Mouse (Mus musculus) hindbrain, embryonic 13.5 days (tissue): Measurements from ENCODE around the gene Ccl27a. TPM values are rescaled to one million over a fixed set of nuclear protein-coding genes. Genes with fewer than 3 reads are reported as not detected.

Experiments used
- ATAC-seq: fragments of 200-750 bp; cut with Nextera tagmentation; 2 replicates; pipeline ENCODE4 v1.8.0; 2017; ENCODE audit warnings: moderate TSS enrichment; ENCODE audit not compliant: low FRiP score
- H3K27ac ChIP-seq: fragments of 300-500 bp; sonication (generic); 2 replicates; pipeline ENCODE4 v1.5.1; 2015; ENCODE audit warnings: inconsistent platforms, mild to moderate bottlenecking, moderate library complexity
- H3K27me3 ChIP-seq: fragments of 300-500 bp; sonication (generic); 2 replicates; pipeline ENCODE4 v1.6.1; 2015; ENCODE audit warnings: mild to moderate bottlenecking, inconsistent platforms
- H3K36me3 ChIP-seq: fragments of 300-500 bp; sonication (generic); 2 replicates; pipeline ENCODE4 v1.6.1; 2015; ENCODE audit warnings: mild to moderate bottlenecking, inconsistent platforms
- H3K4me1 ChIP-seq: fragments of 300-500 bp; sonication (generic); replicated peaks from 2 replicates; pipeline ENCODE4 v1.6.1; 2015; ENCODE audit warnings: inconsistent platforms
- H3K4me2 ChIP-seq: fragments of 300-500 bp; sonication (generic); 2 replicates; pipeline ENCODE4 v1.6.1; 2015; ENCODE audit warnings: inconsistent platforms, mild to moderate bottlenecking, moderate library complexity
- H3K4me3 ChIP-seq: fragments of 300-500 bp; sonication (generic); 2 replicates; pipeline ENCODE4 v1.5.1; 2015; ENCODE audit warnings: mild to moderate bottlenecking, inconsistent platforms
- H3K9ac ChIP-seq: fragments of 300-500 bp; sonication (generic); 2 replicates; pipeline ENCODE4 v1.6.1; 2015; ENCODE audit warnings: mild to moderate bottlenecking, inconsistent platforms
- H3K9me3 ChIP-seq: fragments of 300-500 bp; sonication (generic); 2 replicates; pipeline ENCODE4 v1.6.1; 2016; ENCODE audit warnings: inconsistent platforms
- WGBS: fragments of 180-500 bp; shearing (Covaris S2); methylation state at CpG from one replicate; pipeline ENCODE4 v1.1.7; 2015; 5-methylcytosine and 5-hydroxymethylcytosine counted together
- polyA plus RNA-seq: library from polyadenylated mRNA; unstranded; fragments of >200 nt; fragmentation: Nextera tagmentation; extraction: Ambion mirVana; gene quantifications from 2 replicates; pipeline ENCODE4 v1.2.1, GENCODE M21; 2015

Gene Ccl27a
- polyA plus RNA-seq, 1 experiment from 2014 or later: 261 TPM

DNA sequence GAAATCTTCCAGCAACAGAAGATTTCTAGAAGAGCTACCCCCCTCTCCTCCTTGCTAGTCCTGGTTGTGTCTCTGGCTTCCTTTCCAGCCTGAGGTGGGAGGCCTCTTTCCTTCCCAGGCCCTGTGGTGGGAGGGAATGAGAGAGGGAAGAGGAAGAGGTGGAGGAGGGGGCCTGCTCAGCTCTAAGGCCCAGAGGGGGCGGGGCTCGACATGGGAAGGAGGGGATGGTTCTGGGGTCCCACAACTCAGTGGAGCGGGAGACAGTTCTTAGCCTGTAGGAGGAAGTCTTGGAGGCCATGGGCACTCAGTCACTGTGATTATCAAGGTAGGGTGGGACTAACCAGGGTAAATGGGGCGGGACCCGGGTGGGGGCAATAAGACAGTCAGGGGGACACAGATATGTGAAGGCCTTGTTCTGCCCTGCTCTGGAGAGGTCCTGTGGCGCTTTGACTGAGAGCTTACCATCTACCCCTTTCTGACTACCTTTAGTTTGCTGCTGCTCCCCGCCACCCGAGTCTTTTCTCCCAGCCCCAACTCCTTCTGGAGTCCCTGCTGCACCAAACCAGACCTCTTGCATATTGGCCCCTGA, 11.9 kb downstream of the Ccl27a start:
- Histone ChIP-seq H3K9me3 (no peaks in the 10 kb centered on the region), H3K4me2 (peak overlapping the region; percentile 8; the same call in 1 of the 2 replicates), H3K27me3 (no peaks in the 10 kb centered on the region), H3K27ac (peak overlapping the region; percentile 48), H3K9ac (peak overlapping the region; percentile 46; the same call in 1 of the 2 replicates), H3K36me3 (peaks cover 7% of the 10 kb centered on the region), H3K4me1 (peaks cover 34% of the 10 kb centered on the region), H3K4me3 (no peak overlapping the region)
- peak; percentile 17; the same call in 1 of the 2 replicates for ATAC-seq
- 38% methylated on average over 8 of the region's 8 CpGs for WGBS

DNA sequence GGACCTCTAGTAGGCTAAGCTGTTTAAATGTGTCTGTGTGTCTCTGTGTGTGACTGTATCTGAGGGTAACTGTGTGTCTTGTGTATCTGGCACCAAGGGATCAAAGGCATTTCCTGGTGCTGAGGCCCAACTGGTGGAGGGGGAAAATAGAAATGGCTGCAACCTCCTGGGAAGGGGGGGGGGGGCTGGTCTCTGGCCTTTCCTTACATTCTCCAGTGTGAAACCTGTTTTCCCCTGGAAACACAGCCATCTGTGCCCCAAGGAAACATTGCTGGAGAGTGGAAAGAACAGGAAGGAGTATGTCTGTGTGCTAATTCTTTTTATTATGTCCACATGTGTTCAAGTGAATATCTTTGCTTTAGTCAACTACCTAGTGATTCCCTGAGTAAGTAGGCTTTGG, 12.4 kb downstream of the Ccl27a start:
- Histone ChIP-seq H3K9ac (no peak overlapping the region; the same call in 1 of the 2 replicates), H3K9me3 (no peaks in the 10 kb centered on the region), H3K4me1 (peaks cover 34% of the 10 kb centered on the region), H3K27ac (peak overlapping the region; percentile 27; the same call in 1 of the 2 replicates), H3K4me3 (no peak overlapping the region), H3K36me3 (peaks cover 7% of the 10 kb centered on the region), H3K4me2 (peak overlapping the region; percentile 61; the same call in 1 of the 2 replicates), H3K27me3 (no peaks in the 10 kb centered on the region)
- no peak for ATAC-seq

DNA sequence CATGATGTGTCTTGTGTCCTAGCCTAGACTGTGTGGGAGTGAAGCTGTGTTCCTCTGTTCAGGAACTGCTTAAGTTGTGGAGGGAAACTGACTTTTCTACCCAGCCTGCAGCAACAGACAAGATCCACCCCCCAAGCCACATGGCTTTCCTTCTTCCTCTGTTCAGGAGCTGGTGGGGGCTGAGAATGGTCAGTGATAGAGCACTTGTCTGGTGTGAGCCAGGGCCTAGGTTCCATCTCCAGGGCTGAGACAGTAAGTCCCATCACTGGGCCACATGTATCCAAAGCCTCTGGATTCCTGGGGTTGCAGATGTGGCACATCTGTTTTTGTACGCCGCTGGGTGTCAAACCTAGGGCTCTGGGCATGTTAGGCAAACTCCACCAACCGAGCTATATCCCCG, 13.1 kb downstream of the Ccl27a start:
- Histone ChIP-seq H3K4me3 (peak overlapping the region; percentile 40), H3K27me3 (no peaks in the 10 kb centered on the region), H3K4me2 (peak overlapping the region; percentile 61), H3K36me3 (peaks cover 7% of the 10 kb centered on the region), H3K4me1 (peaks cover 40% of the 10 kb centered on the region), H3K9ac (peak overlapping the region; percentile 74), H3K27ac (peak overlapping the region; percentile 56), H3K9me3 (no peaks in the 10 kb centered on the region)
- 90% methylated on average over 4 of the region's 4 CpGs for WGBS
- peak; percentile 40 for ATAC-seq

DNA sequence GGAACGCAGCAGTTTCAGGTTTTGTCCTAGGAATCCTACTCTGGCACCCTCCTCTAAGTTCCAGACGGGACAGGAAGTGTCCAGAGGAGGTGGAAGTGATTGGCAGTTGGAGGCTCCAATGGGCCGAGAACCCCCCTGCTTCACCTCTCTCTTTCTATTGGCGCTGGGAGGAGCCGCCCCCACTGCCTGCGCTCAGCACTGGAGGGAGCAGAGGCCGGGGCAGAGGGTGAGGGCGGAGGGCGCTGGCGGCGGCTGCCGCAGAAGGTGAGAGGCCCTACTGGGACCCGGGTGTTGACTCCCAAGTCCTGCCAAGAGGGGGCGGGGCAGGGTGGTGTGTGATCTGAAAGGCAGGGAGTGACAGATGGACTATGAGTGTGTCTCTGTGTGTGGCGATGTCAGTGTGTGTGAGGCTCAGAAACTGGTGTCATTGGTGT, 13.7 kb downstream of the Ccl27a start:
- peak; percentile 77 for ATAC-seq
- Histone ChIP-seq H3K36me3 (peaks cover 7% of the 10 kb centered on the region), H3K4me3 (peak overlapping the region; percentile 40), H3K27ac (peak overlapping the region; percentile 56; the same call in 1 of the 2 replicates), H3K9ac (peak overlapping the region; percentile 74), H3K9me3 (no peaks in the 10 kb centered on the region), H3K27me3 (no peaks in the 10 kb centered on the region), H3K4me1 (peaks cover 40% of the 10 kb centered on the region), H3K4me2 (peak overlapping the region; percentile 61)
- WGBS: under 1% methylated on average over 15 of the region's 15 CpGs

DNA sequence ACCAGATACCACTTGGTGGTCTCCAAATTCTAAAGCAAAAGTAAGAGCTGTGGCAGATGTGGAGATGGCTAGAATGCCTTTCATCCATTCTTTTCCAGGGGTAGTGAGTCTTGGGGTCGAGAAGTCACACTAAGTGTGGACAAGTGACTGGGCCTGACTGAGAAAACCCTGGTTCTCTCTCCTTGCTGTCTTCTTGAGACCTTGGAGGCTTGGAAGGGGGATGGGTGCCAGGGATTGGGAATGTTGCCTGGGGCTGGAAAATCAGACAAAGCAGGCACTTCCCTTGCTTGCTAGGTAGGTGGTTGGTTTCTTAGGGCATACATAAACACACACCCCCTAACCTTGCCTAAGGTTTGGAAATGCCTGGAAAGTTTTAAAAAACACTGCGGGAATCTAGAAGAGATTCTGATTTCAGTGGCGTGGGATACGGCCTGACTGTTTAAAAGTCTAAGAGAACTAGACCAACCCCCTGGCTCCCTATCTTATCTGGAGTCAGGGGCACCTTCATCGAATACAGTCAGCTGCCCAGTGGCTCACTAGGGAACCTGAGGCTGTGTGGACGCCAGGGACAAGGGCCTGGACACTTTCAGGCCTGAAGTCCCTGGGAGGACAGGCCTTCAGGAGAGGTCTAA, 14.3 kb downstream of the Ccl27a start:
- Histone ChIP-seq H3K4me2 (peak overlapping the region; percentile 61), H3K27ac (0 out of 2 replicates have a peak overlapping the region, but pooled peaks have one; percentile 56), H3K27me3 (no peaks in the 10 kb centered on the region), H3K4me3 (peak overlapping the region; percentile 40), H3K9ac (peak overlapping the region; percentile 74), H3K4me1 (peaks cover 44% of the 10 kb centered on the region), H3K36me3 (peaks cover 7% of the 10 kb centered on the region), H3K9me3 (no peaks in the 10 kb centered on the region)
- ATAC-seq: no peak
- 43% methylated on average over 6 of the region's 6 CpGs for WGBS

DNA sequence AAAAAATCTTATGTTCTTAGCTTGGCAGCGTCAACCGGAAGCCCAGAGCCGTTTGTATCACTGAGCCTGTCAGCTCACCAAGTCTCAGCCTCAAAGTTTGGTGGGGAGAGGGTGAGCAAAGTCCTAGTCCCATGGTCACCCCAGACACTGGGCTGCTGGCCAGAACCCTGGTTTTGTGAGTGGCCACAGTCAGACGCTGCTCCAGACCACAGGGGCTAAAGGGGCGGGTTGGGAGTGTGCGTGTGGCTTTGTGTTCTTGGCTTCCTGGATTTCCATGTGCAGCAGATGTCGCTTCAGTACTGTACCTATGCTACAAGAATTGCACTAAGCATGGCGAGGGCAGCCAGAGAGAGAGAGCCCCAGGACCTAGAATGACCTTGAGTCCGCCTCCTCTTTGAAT, 14.8 kb downstream of the Ccl27a start:
- peak overlapping the region; percentile 36; the same call in 1 of the 2 replicates for H3K9ac ChIP-seq
- peaks cover 7% of the 10 kb centered on the region for H3K36me3 ChIP-seq
- H3K27me3 ChIP-seq: no peaks in the 10 kb centered on the region
- H3K4me2 ChIP-seq: no peak overlapping the region
- 85% methylated on average over 9 of the region's 9 CpGs for WGBS
- H3K27ac ChIP-seq: no peak overlapping the region
- no peaks in the 10 kb centered on the region for H3K9me3 ChIP-seq
- no peak overlapping the region for H3K4me3 ChIP-seq
- peaks cover 47% of the 10 kb centered on the region for H3K4me1 ChIP-seq
- no peak for ATAC-seq

DNA sequence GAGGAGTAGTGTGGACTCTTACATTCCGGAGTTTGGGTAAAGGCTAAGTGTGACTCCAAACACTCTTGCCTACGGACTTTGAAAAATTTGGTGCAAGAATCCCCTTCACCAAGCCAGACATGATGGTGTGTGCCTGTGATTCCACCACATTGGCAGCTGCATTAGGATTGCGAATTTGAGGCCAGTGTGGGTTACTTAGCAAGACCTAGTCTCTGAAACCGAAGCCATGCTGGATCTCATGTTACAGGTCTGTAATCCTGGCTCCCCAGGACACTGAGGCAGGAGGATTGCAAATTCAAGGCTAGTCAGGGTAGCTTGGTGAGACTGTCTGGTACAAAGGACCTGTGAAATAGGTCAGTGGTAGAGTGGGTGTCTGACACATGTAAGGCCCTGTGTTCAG, 15.3 kb downstream of the Ccl27a start:
- Histone ChIP-seq H3K9ac (peak overlapping the region; percentile 36; the same call in 1 of the 2 replicates), H3K36me3 (peaks cover 7% of the 10 kb centered on the region), H3K9me3 (no peaks in the 10 kb centered on the region), H3K4me1 (peaks cover 47% of the 10 kb centered on the region), H3K27me3 (no peaks in the 10 kb centered on the region), H3K27ac (no peak overlapping the region), H3K4me2 (no peak overlapping the region), H3K4me3 (no peak overlapping the region)
- WGBS: 94% methylated on average over 4 of the region's 4 CpGs
- no peak for ATAC-seq

DNA sequence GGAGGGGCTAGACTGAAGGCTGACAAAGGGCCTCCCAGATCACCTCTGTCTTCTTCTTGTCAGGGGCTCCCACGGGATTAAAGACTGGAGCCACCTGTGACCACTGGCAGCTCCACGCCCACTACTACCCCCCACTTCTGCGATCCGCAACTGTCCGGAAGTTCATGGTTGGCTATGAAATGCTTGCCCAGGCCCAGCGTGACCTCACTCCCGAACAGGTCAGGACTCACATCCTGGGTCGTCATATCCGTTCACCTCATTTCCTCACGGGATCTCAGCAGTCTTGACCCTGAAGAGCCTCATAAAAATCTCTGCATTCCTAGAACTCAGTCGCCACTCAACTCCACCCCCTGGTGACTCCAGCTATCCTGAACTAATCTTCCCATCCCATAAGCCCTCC, 16.0 kb downstream of the Ccl27a start:
- H3K27me3 ChIP-seq: no peaks in the 10 kb centered on the region
- no peaks in the 10 kb centered on the region for H3K9me3 ChIP-seq
- peaks cover 47% of the 10 kb centered on the region for H3K4me1 ChIP-seq
- no peak overlapping the region for H3K4me3 ChIP-seq
- WGBS: 88% methylated on average over 11 of the region's 11 CpGs
- H3K36me3 ChIP-seq: peaks cover 7% of the 10 kb centered on the region
- no peak overlapping the region for H3K9ac ChIP-seq
- no peak overlapping the region for H3K4me2 ChIP-seq
- no peak overlapping the region for H3K27ac ChIP-seq
- no peak for ATAC-seq

DNA sequence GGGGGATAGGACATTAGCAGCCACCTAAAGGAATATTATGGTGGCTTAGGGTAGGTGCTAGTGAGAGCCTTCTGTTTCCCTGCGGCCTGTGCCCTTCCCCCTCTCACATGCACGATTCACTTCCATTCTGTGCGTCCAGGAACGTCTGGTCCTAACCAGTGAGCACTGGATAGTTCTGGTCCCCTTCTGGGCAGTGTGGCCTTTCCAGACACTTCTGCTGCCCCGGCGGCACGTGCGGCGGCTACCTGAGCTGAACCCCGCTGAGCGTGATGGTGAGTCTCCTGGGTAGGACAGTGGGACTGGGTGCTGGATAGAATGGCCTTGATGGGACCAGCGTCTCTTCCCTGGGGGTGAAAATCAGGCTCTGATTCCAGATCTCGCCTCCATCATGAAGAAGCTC, 16.7 kb downstream of the Ccl27a start:
- Histone ChIP-seq H3K9ac (no peak overlapping the region), H3K4me1 (peaks cover 41% of the 10 kb centered on the region), H3K4me2 (no peak overlapping the region), H3K27ac (no peak overlapping the region), H3K4me3 (no peak overlapping the region), H3K9me3 (no peaks in the 10 kb centered on the region), H3K36me3 (peaks cover 7% of the 10 kb centered on the region), H3K27me3 (no peaks in the 10 kb centered on the region)
- ATAC-seq: no peak
- WGBS: 90% methylated on average over 13 of the region's 13 CpGs

DNA sequence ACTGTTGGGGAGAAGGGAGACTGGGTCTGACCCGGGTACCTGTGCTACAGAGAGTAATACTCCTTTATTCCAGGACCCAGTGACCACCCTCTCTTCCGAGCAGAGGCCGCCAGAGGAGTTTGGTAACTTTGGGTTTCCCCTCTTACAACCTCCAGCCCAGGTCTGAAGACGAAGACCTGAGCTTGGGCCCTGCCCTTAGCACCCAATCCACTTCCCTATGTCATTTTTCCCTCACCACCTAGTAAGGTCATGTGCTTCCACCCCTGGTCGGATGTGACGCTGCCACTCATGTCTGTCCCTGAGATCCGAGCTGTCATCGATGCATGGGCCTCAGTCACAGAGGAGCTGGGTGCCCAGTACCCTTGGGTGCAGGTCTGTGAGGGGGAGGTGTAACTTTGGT, 17.6 kb downstream of the Ccl27a start:
- 0 out of 2 replicates have a peak, but pooled peaks have one; percentile 1 for ATAC-seq
- 0 out of 2 replicates have a peak overlapping the region, but pooled peaks have one; percentile 87 for H3K27ac ChIP-seq
- WGBS: 78% methylated on average over 8 of the region's 8 CpGs

DNA sequence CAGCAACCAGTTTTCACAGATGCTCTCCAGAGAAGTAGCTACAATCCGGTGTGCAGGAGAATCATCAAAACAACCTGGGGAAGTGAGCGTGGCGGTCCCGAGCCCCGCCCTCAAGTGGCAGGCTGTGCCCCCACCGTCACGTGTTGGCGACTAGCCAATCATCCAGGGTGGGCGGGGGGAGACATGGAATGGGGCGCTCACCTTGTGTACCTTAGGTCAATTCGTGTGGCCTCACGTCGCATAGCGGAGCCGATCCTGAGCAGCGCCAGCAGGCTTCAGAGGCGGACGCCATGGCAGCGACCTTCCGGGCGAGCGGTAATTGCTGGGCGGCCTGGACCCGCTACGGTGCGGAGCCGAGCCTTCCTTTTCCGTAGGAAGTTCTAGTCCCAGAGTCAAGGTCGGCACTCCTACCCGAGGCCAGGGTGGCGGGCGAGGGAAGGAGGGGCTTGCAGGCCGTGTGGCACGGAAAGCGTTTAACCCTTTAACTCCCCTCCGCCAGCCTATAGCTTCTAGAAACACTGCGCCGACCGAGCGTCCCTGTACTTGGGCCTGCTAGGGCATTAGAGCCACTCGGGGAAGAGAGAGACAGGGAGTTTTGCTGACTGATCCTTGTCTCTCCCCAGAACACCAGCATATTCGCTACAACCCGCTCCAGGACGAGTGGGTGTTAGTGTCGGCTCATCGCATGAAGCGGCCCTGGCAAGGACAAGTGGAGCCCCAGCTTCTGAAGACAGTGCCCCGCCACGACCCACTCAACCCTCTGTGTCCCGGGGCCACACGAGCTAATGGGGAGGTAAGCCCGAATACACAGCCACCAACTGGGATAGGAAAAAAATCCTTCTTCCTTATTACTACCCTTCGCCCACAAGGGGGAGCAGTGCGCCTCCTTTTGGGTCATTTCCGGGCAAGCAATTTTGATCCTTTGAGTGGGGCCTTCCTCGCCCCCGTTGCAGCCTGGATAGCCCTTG, 18.4 kb downstream of the Ccl27a start, which contains the start of gene Sigmar1:
Gene Sigmar1 (minus strand): TSS at position 820 of the 968 bp plus-strand sequence.
- H3K9ac ChIP-seq: peak within 1 kb of the TSS; percentile 85
- peak within 1 kb of the TSS; percentile 87 for H3K27ac ChIP-seq
- peak within 1 kb of the TSS; percentile 97 for H3K4me2 ChIP-seq
- no peaks in the 10 kb centered on the region for H3K9me3 ChIP-seq
- 0 out of 2 replicates have a peak, but pooled peaks cover 5% of the 10 kb centered on the region for H3K27me3 ChIP-seq
- WGBS: under 1% methylated on average over 57 of the region's 57 CpGs
- peaks cover 24% of the 10 kb centered on the region for H3K4me1 ChIP-seq
- H3K4me3 ChIP-seq: peak within 1 kb of the TSS; percentile 72
- peak; percentile 73 for ATAC-seq
- peaks cover 7% of the 10 kb centered on the region for H3K36me3 ChIP-seq

More for the DNA sequence above, 17.6 kb downstream of the Ccl27a start:
- H3K4me2 ChIP-seq: peak overlapping the region; percentile 97
- 0 out of 2 replicates have a peak, but pooled peaks cover 5% of the 10 kb centered on the region for H3K27me3 ChIP-seq
- peak overlapping the region; percentile 85 for H3K9ac ChIP-seq
- peaks cover 7% of the 10 kb centered on the region for H3K36me3 ChIP-seq
- peaks cover 32% of the 10 kb centered on the region for H3K4me1 ChIP-seq
- H3K9me3 ChIP-seq: no peaks in the 10 kb centered on the region
- H3K4me3 ChIP-seq: peak overlapping the region; percentile 72
